Mouse (Mus musculus) erythroblast, embryonic 14.5 days (primary cell): Measurements from ENCODE around the gene Ssx2ip.

Source experiments
- GATA1 ChIP-seq: IDR thresholded peaks from 2 replicates; pipeline ENCODE4 v1.6.1; 2012; ENCODE audit warnings: low read length, inconsistent platforms, mixed read lengths
- TAL1 ChIP-seq: IDR thresholded peaks from 3 replicates; pipeline ENCODE4 v1.6.1; 2012; ENCODE audit warnings: low read length, inconsistent platforms, mixed read lengths

DNA sequence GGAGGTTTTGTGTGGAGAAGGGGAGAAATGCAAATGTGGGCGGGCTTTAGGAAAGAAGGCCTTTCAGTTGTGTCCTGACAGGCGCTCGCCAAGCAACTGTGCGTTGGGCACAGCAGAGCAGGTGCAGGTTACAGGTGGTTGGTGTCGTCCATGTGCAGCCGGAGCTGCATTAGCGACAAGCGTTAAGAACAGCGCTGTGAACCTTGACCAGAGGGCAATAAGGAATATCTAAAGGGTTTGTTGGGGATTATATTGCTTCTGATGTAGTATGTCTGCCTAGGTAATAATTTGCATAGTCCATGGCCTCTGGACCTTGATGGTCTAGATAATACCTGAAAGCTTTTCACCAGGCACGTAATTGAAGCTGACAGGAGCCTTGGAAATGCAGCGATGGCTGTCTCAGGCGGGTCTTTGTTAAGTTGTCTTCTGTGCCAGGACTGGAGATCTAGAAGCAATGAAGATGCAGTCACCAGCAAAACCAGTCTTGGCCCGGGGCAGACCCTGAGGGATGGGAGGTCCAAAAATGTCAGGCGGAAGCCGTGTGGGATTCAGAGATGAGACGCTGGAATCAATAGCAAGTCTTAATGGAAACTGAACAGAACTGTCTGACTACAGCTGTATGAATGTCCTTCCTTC, 2.8 kb downstream of the Ssx2ip start:
- TF ChIP-seq GATA1 (no peak), TAL1 (no peak)
